Mouse (Mus musculus): ENCODE measurements around the gene Them4. TPM values are rescaled to one million over a fixed set of nuclear protein-coding genes. Genes with fewer than 3 reads are reported as not detected.

The Them4 gene
- polyA plus RNA-seq, 1 experiment from 2014 or later, result 11.1 TPM

DNA sequence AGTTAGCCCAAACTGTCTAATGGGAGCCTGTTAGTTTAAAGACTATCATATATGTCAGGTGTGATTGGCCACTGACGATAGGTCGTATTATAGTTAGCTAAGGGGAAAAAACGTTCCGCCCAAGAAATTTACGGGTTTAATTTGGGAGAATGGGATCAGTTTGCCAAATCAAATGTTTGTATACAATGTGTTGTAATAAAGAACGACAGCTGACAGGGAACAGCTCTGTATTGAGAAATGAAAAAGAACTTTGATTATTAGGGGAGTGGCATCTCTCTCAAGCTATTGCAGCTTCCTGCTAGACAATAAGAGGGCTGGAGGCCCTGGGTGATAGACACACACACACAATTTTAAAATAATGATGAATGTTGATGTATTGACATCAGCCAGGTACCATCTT, 1.0 kb downstream of the Them4 start:
- H3K27ac ChIP-seq (replicated peaks in 1 of 2; ENCODE audit: control insufficient read depth in 1 of 2, insufficient read depth in 1 of 2, low read depth in 2 of 2, low read length in 2 of 2), result no peak overlapping the region
- no peaks in the 10 kb centered on the region for H3K9me3 ChIP-seq (ENCODE audit: control insufficient read depth, low read length)
- no peaks in the 10 kb centered on the region for H3K36me3 ChIP-seq (ENCODE audit: control insufficient read depth, insufficient read depth, low read length)
- peak overlapping the region; percentile 84 for H3K4me2 ChIP-seq (ENCODE audit: low read length)
- no peaks in the 10 kb centered on the region for H3K27me3 ChIP-seq (ENCODE audit: control insufficient read depth, insufficient read depth, low read length)
- H3K9ac ChIP-seq (ENCODE audit: low read length), result peak overlapping the region; percentile 72
- 78% methylated on average over 6 of the region's 6 CpGs for WGBS
- H3K4me3 ChIP-seq (ENCODE audit: control insufficient read depth in 1 of 2, insufficient read depth in 1 of 2, low read depth in 1 of 2, low read length in 2 of 2), result peak overlapping the region in 1 of 2 experiments; percentile 56; a peak in 2 of 4 replicates
- ATAC-seq (ENCODE audit: insufficient number of reproducible peaks, insufficient read depth, low FRiP score, low read depth), result no peak
- peaks cover 0 to 8% of the 10 kb centered on the region in 2 experiments; a peak in 2 of 4 replicates for H3K4me1 ChIP-seq (ENCODE audit: control insufficient read depth in 2 of 2, insufficient read depth in 2 of 2, low read length in 2 of 2)

GRCm38 (mm10) chr3:94311376-94311775, 1.5 kb downstream of the Them4 start:
- Histone ChIP-seq H3K9me3 (ENCODE audit: control insufficient read depth, low read length) (no peaks in the 10 kb centered on the region), H3K27me3 (ENCODE audit: control insufficient read depth, insufficient read depth, low read length) (no peaks in the 10 kb centered on the region), H3K4me2 (ENCODE audit: low read length) (0 out of 2 replicates have a peak overlapping the region, but pooled peaks have one; percentile 84), H3K4me3 (ENCODE audit: control insufficient read depth in 1 of 2, insufficient read depth in 1 of 2, low read depth in 1 of 2, low read length in 2 of 2) (no peak overlapping the region), H3K36me3 (ENCODE audit: control insufficient read depth, insufficient read depth, low read length) (no peaks in the 10 kb centered on the region), H3K27ac (replicated peaks in 1 of 2; ENCODE audit: control insufficient read depth in 1 of 2, insufficient read depth in 1 of 2, low read depth in 2 of 2, low read length in 2 of 2) (no peak overlapping the region), H3K4me1 (ENCODE audit: control insufficient read depth in 2 of 2, insufficient read depth in 2 of 2, low read length in 2 of 2) (peaks cover 0 to 8% of the 10 kb centered on the region in 2 experiments; a peak in 2 of 4 replicates), H3K9ac (ENCODE audit: low read length) (no peak overlapping the region)
- no peak for ATAC-seq (ENCODE audit: insufficient number of reproducible peaks, insufficient read depth, low FRiP score, low read depth)
- 92% methylated on average over 4 of the region's 4 CpGs for WGBS

GRCm38 (mm10) chr3:94328681-94329080, 18.8 kb downstream of the Them4 start:
- WGBS, result 62% methylated on average over 3 of the region's 3 CpGs
- Histone ChIP-seq H3K9me3 (ENCODE audit: control insufficient read depth, low read length) (no peaks in the 10 kb centered on the region), H3K27me3 (ENCODE audit: control insufficient read depth, insufficient read depth, low read length) (no peaks in the 10 kb centered on the region), H3K4me3 (ENCODE audit: control insufficient read depth in 1 of 2, insufficient read depth in 1 of 2, low read depth in 1 of 2, low read length in 2 of 2) (no peak overlapping the region), H3K4me1 (ENCODE audit: control insufficient read depth in 2 of 2, insufficient read depth in 2 of 2, low read length in 2 of 2) (no peaks in the 10 kb centered on the region), H3K9ac (ENCODE audit: low read length) (no peak overlapping the region), H3K36me3 (ENCODE audit: control insufficient read depth, insufficient read depth, low read length) (peaks cover 30% of the 10 kb centered on the region), H3K4me2 (ENCODE audit: low read length) (no peak overlapping the region), H3K27ac (replicated peaks in 1 of 2; ENCODE audit: control insufficient read depth in 1 of 2, insufficient read depth in 1 of 2, low read depth in 2 of 2, low read length in 2 of 2) (no peak overlapping the region)
- ATAC-seq (ENCODE audit: insufficient number of reproducible peaks, insufficient read depth, low FRiP score, low read depth), result no peak

- ATAC-seq (ENCODE audit: insufficient number of reproducible peaks, insufficient read depth, low FRiP score, low read depth), result no peak
- no peak overlapping the region for H3K4me2 ChIP-seq (ENCODE audit: low read length)
Observed at GRCm38 (mm10) chr3:94334442-94334841, 24.6 kb downstream of the Them4 start.

GRCm38 (mm10) chr3:94338522-94338921, 28.6 kb downstream of the Them4 start:
- Histone ChIP-seq H3K27ac (replicated peaks in 1 of 2; ENCODE audit: control insufficient read depth in 1 of 2, insufficient read depth in 1 of 2, low read depth in 2 of 2, low read length in 2 of 2) (no peak overlapping the region), H3K4me1 (ENCODE audit: control insufficient read depth in 2 of 2, insufficient read depth in 2 of 2, low read length in 2 of 2) (peaks cover 0 to 6% of the 10 kb centered on the region in 2 experiments; a peak in 2 of 4 replicates), H3K27me3 (ENCODE audit: control insufficient read depth, insufficient read depth, low read length) (no peaks in the 10 kb centered on the region), H3K9me3 (ENCODE audit: control insufficient read depth, low read length) (0 out of 2 replicates have a peak, but pooled peaks cover 3% of the 10 kb centered on the region), H3K36me3 (ENCODE audit: control insufficient read depth, insufficient read depth, low read length) (no peaks in the 10 kb centered on the region), H3K9ac (ENCODE audit: low read length) (no peak overlapping the region), H3K4me3 (ENCODE audit: control insufficient read depth in 1 of 2, insufficient read depth in 1 of 2, low read depth in 1 of 2, low read length in 2 of 2) (no peak overlapping the region), H3K4me2 (ENCODE audit: low read length) (no peak overlapping the region)
- 75% methylated on average over 3 of the region's 3 CpGs for WGBS
- no peak for ATAC-seq (ENCODE audit: insufficient number of reproducible peaks, insufficient read depth, low FRiP score, low read depth)

More at GRCm38 (mm10) chr3:94334442-94334841, 24.6 kb downstream of the Them4 start:
- 89% methylated on average over 4 of the region's 4 CpGs for WGBS
- Histone ChIP-seq H3K4me1 (ENCODE audit: control insufficient read depth in 2 of 2, insufficient read depth in 2 of 2, low read length in 2 of 2) (no peaks in the 10 kb centered on the region), H3K4me3 (ENCODE audit: control insufficient read depth in 1 of 2, insufficient read depth in 1 of 2, low read depth in 1 of 2, low read length in 2 of 2) (no peak overlapping the region), H3K27me3 (ENCODE audit: control insufficient read depth, insufficient read depth, low read length) (no peaks in the 10 kb centered on the region), H3K36me3 (ENCODE audit: control insufficient read depth, insufficient read depth, low read length) (peaks cover 15% of the 10 kb centered on the region), H3K27ac (replicated peaks in 1 of 2; ENCODE audit: control insufficient read depth in 1 of 2, insufficient read depth in 1 of 2, low read depth in 2 of 2, low read length in 2 of 2) (no peak overlapping the region), H3K9ac (ENCODE audit: low read length) (no peak overlapping the region), H3K9me3 (ENCODE audit: control insufficient read depth, low read length) (0 out of 2 replicates have a peak, but pooled peaks cover 3% of the 10 kb centered on the region)

DNA sequence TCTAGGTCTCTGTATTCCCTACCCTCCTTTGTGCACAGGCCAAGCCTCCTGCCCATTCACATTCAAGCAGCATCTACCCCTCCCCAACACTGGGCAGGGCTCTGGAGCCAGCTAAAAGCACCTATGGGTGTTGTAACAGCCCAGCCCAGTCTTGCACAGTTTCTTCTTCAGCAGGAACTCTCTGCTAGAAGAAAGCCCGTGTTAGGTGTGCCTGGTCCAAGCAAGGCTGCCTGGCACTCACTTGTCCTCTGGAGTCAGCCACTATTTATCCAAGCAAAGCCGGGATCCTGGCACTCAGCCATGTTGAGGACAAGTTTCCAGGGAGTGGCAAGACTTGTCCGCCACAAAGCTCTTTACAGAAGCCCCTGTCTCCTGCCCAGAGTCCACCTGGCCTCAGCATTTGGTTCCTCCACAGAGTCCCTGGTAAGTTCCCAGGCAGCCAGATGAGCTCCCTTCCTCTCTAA, 32.1 kb downstream of the Them4 start, which contains the start of gene Them5:
Gene Them5 (plus strand): TSS at position 141 of the 464 bp plus-strand sequence.
- Histone ChIP-seq H3K27ac (replicated peaks in 1 of 2; ENCODE audit: control insufficient read depth in 1 of 2, insufficient read depth in 1 of 2, low read depth in 2 of 2, low read length in 2 of 2) (no peak within 1 kb of the TSS), H3K4me1 (ENCODE audit: control insufficient read depth in 2 of 2, insufficient read depth in 2 of 2, low read length in 2 of 2) (peaks cover 0 to 6% of the 10 kb centered on the region in 2 experiments; a peak in 2 of 4 replicates), H3K9me3 (ENCODE audit: control insufficient read depth, low read length) (no peaks in the 10 kb centered on the region), H3K36me3 (ENCODE audit: control insufficient read depth, insufficient read depth, low read length) (no peaks in the 10 kb centered on the region), H3K9ac (ENCODE audit: low read length) (no peak within 1 kb of the TSS), H3K4me2 (ENCODE audit: low read length) (no peak within 1 kb of the TSS), H3K4me3 (ENCODE audit: control insufficient read depth in 1 of 2, insufficient read depth in 1 of 2, low read depth in 1 of 2, low read length in 2 of 2) (no peak within 1 kb of the TSS), H3K27me3 (ENCODE audit: control insufficient read depth, insufficient read depth, low read length) (no peaks in the 10 kb centered on the region)
- WGBS, result 20% methylated on average over 3 of the region's 3 CpGs
- ATAC-seq (ENCODE audit: insufficient number of reproducible peaks, insufficient read depth, low FRiP score, low read depth), result no peak

GRCm38 (mm10) chr3:94342552-94342951, 32.7 kb downstream of the Them4 start:
- no peaks in the 10 kb centered on the region for H3K36me3 ChIP-seq (ENCODE audit: control insufficient read depth, insufficient read depth, low read length)
- no peaks in the 10 kb centered on the region for H3K27me3 ChIP-seq (ENCODE audit: control insufficient read depth, insufficient read depth, low read length)
- ATAC-seq (ENCODE audit: insufficient number of reproducible peaks, insufficient read depth, low FRiP score, low read depth), result no peak
- no peak overlapping the region for H3K27ac ChIP-seq (replicated peaks in 1 of 2; ENCODE audit: control insufficient read depth in 1 of 2, insufficient read depth in 1 of 2, low read depth in 2 of 2, low read length in 2 of 2)
- H3K4me3 ChIP-seq (ENCODE audit: control insufficient read depth in 1 of 2, insufficient read depth in 1 of 2, low read depth in 1 of 2, low read length in 2 of 2), result no peak overlapping the region
- no peak overlapping the region for H3K4me2 ChIP-seq (ENCODE audit: low read length)
- no peaks in the 10 kb centered on the region for H3K9me3 ChIP-seq (ENCODE audit: control insufficient read depth, low read length)
- H3K9ac ChIP-seq (ENCODE audit: low read length), result no peak overlapping the region
- WGBS, result 48% methylated on average over 1 of the region's 1 CpGs
- H3K4me1 ChIP-seq (ENCODE audit: control insufficient read depth in 2 of 2, insufficient read depth in 2 of 2, low read length in 2 of 2), result peaks cover 0 to 6% of the 10 kb centered on the region in 2 experiments; a peak in 2 of 4 replicates

DNA sequence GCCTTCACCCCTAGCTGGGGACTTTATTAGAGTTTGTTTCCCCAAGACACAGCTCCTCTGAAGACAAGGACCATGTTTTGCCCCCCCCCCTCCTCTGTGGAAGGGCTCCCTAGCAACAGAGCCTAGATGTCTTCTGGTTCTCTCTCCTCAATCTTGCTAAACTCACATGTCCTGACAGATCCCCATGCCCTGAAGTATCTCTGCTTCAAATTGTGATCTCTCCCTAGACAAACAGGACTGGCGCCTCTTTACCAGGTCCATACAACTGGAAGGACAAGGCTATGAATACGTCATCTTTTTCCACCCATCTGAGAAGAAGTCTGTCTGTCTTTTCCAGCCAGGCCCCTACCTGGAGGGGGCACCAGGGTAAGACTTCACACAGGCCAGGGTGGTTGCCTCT, 34.3 kb downstream of the Them4 start:
- Histone ChIP-seq H3K27me3 (ENCODE audit: control insufficient read depth, insufficient read depth, low read length) (no peaks in the 10 kb centered on the region), H3K4me3 (ENCODE audit: control insufficient read depth in 1 of 2, insufficient read depth in 1 of 2, low read depth in 1 of 2, low read length in 2 of 2) (no peak overlapping the region), H3K36me3 (ENCODE audit: control insufficient read depth, insufficient read depth, low read length) (no peaks in the 10 kb centered on the region), H3K4me1 (ENCODE audit: control insufficient read depth in 2 of 2, insufficient read depth in 2 of 2, low read length in 2 of 2) (peaks cover 0 to 6% of the 10 kb centered on the region in 2 experiments; a peak in 2 of 4 replicates), H3K9me3 (ENCODE audit: control insufficient read depth, low read length) (no peaks in the 10 kb centered on the region), H3K4me2 (ENCODE audit: low read length) (no peak overlapping the region), H3K9ac (ENCODE audit: low read length) (no peak overlapping the region), H3K27ac (replicated peaks in 1 of 2; ENCODE audit: control insufficient read depth in 1 of 2, insufficient read depth in 1 of 2, low read depth in 2 of 2, low read length in 2 of 2) (no peak overlapping the region)
- no peak for ATAC-seq (ENCODE audit: insufficient number of reproducible peaks, insufficient read depth, low FRiP score, low read depth)
- 76% methylated on average over 2 of the region's 2 CpGs for WGBS
